Mouse (Mus musculus) midbrain, embryonic 14.5 days (tissue): ENCODE measurements around the gene Tpcn1. TPM values are rescaled to one million over a fixed set of nuclear protein-coding genes. Genes with fewer than 3 reads are reported as not detected.

ENCODE experiments used
- ATAC-seq: fragments of 200-750 bp; cut with Nextera tagmentation; 2 replicates; pipeline ENCODE4 v1.8.0; 2017; ENCODE audit warnings: moderate number of reproducible peaks, moderate library complexity; ENCODE audit not compliant: low FRiP score, low TSS enrichment
- DNase-seq: peaks from one replicate; pipeline ENCODE4 v3.0.0-alpha.2; 2015
- H3K27ac ChIP-seq: fragments of 300-500 bp; sonication (generic); replicated peaks from 2 replicates; pipeline ENCODE4 v1.5.1; 2014; ENCODE audit warnings: mild to moderate bottlenecking, low read depth, low read length, moderate library complexity
- H3K27me3 ChIP-seq: fragments of 300-500 bp; sonication (generic); 2 replicates; pipeline ENCODE4 v1.6.1; 2014; ENCODE audit warnings: low read length, control low read depth, mixed read lengths; ENCODE audit not compliant: control insufficient read depth, insufficient read depth
- H3K36me3 ChIP-seq: fragments of 300-500 bp; sonication (generic); 2 replicates; pipeline ENCODE4 v1.6.1; 2014; ENCODE audit warnings: low read length, control low read depth; ENCODE audit not compliant: control insufficient read depth, insufficient read depth
- H3K4me1 ChIP-seq: fragments of 300-500 bp; sonication (generic); 2 replicates; pipeline ENCODE4 v1.6.1; 2014; ENCODE audit warnings: mild to moderate bottlenecking, antibody characterized with exemption, low read length, control low read depth; ENCODE audit not compliant: control insufficient read depth, insufficient read depth
- H3K4me2 ChIP-seq: fragments of 300-500 bp; sonication (generic); 2 replicates; pipeline ENCODE4 v1.6.1; 2014; ENCODE audit warnings: mild to moderate bottlenecking, low read length, moderate library complexity
- H3K4me3 ChIP-seq: fragments of 300-500 bp; sonication (generic); replicated peaks from 2 replicates; pipeline ENCODE4 v1.5.1; 2014; ENCODE audit warnings: low read depth, low read length
- H3K9ac ChIP-seq: fragments of 300-500 bp; sonication (generic); replicated peaks from 2 replicates; pipeline ENCODE4 v1.6.1; 2014; ENCODE audit warnings: mild to moderate bottlenecking, low read length, moderate library complexity
- H3K9me3 ChIP-seq: fragments of 300-500 bp; sonication (generic); 2 replicates; pipeline ENCODE4 v1.6.1; 2016; ENCODE audit warnings: low read length, control low read depth, mixed read lengths; ENCODE audit not compliant: control insufficient read depth
- WGBS: fragments of 180-500 bp; shearing (Covaris S2); extraction: QIAGEN DNeasy Blood & Tissue Kit; methylation state at CpG from one replicate; pipeline ENCODE4 v1.1.7; 2014; 5-methylcytosine and 5-hydroxymethylcytosine counted together
- polyA plus RNA-seq: library from polyadenylated mRNA; unstranded; fragments of >200 nt; fragmentation: Nextera tagmentation; extraction: Ambion mirVana; gene quantifications from 2 replicates; pipeline ENCODE4 v1.2.1, GENCODE M21; 2014

The Tpcn1 gene
- polyA plus RNA-seq, 1 experiment from 2014 or later, result 12.2 TPM

DNA sequence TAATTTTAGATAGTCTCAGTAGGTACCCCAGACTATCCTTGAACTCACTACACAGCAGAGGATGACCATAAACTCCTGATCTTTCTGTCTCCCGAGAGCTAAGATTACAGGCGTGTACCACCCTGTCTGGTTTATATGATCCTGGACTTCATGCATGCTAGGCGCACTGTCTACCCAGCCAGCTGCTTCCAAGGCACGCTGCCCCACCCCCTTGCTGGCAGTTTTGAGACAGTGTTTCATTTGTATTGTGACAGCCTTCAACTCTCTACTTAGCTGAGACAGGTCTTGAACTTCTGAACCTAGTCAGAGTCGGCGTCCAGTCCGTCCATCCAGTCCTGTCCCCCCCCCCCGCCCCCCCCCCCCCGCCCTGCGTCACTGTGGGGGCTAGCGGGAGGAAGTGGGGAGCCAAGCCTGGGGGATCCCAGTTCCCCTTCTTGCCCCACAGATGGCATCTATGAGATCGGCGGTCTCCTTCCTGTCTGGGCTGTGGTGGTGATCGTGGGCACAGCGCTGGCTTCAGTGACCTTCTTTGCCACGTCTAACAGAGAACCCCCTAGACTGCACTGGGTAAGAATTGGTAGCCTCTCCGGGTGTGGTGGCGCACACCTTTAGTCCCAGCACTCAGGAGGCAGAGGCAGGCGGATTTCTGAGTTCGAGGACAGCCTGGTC lies 61.0 kb downstream of the Tpcn1 start:
- H3K9me3 ChIP-seq, result no peaks in the 10 kb centered on the region
- no peaks in the 10 kb centered on the region for H3K36me3 ChIP-seq
- H3K4me2 ChIP-seq, result no peak overlapping the region
- DNase-seq (no peak), ATAC-seq (no peak)
- no peak overlapping the region for H3K9ac ChIP-seq
- 93% methylated on average over 19 of the region's 20 CpGs for WGBS
- no peaks in the 10 kb centered on the region for H3K27me3 ChIP-seq
- no peaks in the 10 kb centered on the region for H3K4me1 ChIP-seq
- no peak overlapping the region for H3K4me3 ChIP-seq
- no peak overlapping the region for H3K27ac ChIP-seq

- Histone ChIP-seq H3K9ac (no peak overlapping the region), H3K9me3 (no peaks in the 10 kb centered on the region), H3K4me1 (no peaks in the 10 kb centered on the region), H3K4me3 (no peak overlapping the region), H3K36me3 (no peaks in the 10 kb centered on the region), H3K27ac (no peak overlapping the region), H3K4me2 (no peak overlapping the region), H3K27me3 (no peaks in the 10 kb centered on the region)
- ATAC-seq, result no peak
- WGBS, result 86% methylated on average over 11 of the region's 11 CpGs
- DNase-seq, result no peak
These were observed 62.2 kb downstream of the Tpcn1 start for GRCm38 (mm10) chr5:120526311-120526710.

DNA sequence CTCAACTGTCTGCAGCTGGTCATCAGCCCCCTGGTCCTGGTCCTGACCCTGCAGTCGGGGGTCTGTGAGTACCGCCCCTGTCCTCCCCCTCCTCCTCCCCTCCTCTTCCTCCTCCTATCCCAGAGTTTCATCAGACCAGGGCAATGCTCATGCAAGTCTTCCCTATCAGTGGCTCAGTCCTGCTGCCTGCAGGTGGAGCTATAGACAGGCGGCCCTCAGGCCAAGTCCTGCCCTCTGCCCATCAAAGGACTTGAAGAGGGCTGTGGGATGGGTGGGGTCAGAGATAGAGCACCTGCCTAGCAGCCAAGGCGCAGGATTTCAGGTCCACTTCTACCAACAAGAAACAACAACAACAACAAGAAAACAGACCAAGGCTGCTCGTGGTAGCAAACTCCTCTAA lies 62.7 kb downstream of the Tpcn1 start:
- WGBS, result 42% methylated on average over 5 of the region's 5 CpGs
- no peaks in the 10 kb centered on the region for H3K27me3 ChIP-seq

DNA sequence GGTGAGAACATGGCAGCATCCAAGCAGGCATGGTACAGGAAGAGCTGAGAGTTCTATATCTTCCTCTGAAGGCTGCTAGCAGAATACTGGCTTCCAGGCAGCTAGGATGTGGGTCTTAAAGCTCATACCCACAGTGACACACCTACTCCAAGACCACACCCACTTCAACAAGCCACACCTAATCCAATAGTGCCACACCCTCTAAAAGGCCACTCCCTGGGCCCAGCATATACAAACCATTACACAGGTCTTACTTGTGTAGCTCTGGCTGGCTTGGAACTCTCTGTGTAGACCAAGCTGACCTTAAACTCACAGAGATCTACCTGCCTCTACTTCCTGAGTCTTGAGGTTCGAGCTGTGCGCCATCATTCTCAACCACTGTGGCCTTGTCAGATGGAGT lies 63.7 kb downstream of the Tpcn1 start:
- Histone ChIP-seq H3K9me3 (no peaks in the 10 kb centered on the region), H3K27me3 (no peaks in the 10 kb centered on the region), H3K4me2 (no peak overlapping the region), H3K4me3 (no peak overlapping the region), H3K9ac (no peak overlapping the region), H3K36me3 (no peaks in the 10 kb centered on the region), H3K4me1 (no peaks in the 10 kb centered on the region), H3K27ac (no peak overlapping the region)
- no peak for DNase-seq
- no peak for ATAC-seq
- 95% methylated on average over 2 of the region's 2 CpGs for WGBS

More for the DNA sequence above, 62.7 kb downstream of the Tpcn1 start:
- no peak overlapping the region for H3K27ac ChIP-seq
- no peaks in the 10 kb centered on the region for H3K36me3 ChIP-seq
- DNase-seq, result no peak
- no peaks in the 10 kb centered on the region for H3K4me1 ChIP-seq
- ATAC-seq, result no peak
- H3K4me3 ChIP-seq, result no peak overlapping the region
- H3K9me3 ChIP-seq, result no peaks in the 10 kb centered on the region
- H3K9ac ChIP-seq, result no peak overlapping the region
- no peak overlapping the region for H3K4me2 ChIP-seq

DNA sequence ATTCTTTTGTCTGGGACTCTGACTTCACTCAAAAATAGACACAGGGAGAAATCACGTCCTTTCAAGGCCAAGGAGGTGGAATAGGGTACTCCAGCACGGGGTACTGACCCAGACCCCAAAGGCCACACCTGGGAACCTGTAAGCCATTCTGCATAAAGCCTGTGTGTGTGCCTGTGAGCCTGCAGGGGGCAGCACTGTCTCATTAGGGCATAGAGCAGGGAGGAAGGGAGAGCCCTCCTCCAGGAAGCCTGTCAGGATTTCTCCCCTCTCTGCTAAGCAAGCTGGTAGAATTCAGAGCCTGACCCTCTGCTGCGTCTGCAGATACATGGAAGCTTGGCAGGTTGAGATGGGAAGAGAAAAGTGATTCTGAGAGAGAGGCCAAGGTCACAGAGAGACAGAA lies 65.8 kb downstream of the Tpcn1 start:
- no peaks in the 10 kb centered on the region for H3K36me3 ChIP-seq
- H3K4me1 ChIP-seq, result no peaks in the 10 kb centered on the region
- DNase-seq (no peak), ATAC-seq (no peak)
- no peak overlapping the region for H3K4me2 ChIP-seq
- no peaks in the 10 kb centered on the region for H3K9me3 ChIP-seq
- no peaks in the 10 kb centered on the region for H3K27me3 ChIP-seq
- WGBS, result 74% methylated on average over 3 of the region's 3 CpGs
- no peak overlapping the region for H3K9ac ChIP-seq
- H3K4me3 ChIP-seq, result no peak overlapping the region
- no peak overlapping the region for H3K27ac ChIP-seq

DNA sequence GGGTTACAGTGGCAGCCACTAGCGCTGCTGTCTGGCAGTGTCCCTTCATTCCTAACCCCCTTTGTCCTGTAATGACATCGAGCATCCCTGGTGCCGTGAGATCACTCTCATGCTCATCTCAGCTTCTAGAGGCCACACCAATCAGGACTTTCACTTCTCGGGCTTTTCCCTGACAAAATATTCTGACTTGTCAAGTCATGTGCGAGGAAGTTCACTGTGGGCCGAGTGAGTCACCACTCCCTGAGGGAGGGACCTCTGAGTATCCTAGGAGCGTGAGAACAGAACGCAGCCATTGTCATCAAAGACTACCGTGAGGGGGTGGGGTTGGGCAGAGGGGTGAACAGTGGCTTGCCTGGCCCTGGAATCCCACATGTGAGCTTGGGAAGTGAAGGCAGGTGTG lies 70.9 kb downstream of the Tpcn1 start:
- Histone ChIP-seq H3K9ac (no peak overlapping the region), H3K4me1 (peaks cover 3% of the 10 kb centered on the region; the same call in 1 of the 2 replicates), H3K36me3 (no peaks in the 10 kb centered on the region), H3K27me3 (no peaks in the 10 kb centered on the region), H3K4me2 (no peak overlapping the region), H3K4me3 (no peak overlapping the region), H3K9me3 (no peaks in the 10 kb centered on the region), H3K27ac (no peak overlapping the region)
- DNase-seq (no peak), ATAC-seq (no peak)
- 50% methylated on average over 9 of the region's 9 CpGs for WGBS

DNA sequence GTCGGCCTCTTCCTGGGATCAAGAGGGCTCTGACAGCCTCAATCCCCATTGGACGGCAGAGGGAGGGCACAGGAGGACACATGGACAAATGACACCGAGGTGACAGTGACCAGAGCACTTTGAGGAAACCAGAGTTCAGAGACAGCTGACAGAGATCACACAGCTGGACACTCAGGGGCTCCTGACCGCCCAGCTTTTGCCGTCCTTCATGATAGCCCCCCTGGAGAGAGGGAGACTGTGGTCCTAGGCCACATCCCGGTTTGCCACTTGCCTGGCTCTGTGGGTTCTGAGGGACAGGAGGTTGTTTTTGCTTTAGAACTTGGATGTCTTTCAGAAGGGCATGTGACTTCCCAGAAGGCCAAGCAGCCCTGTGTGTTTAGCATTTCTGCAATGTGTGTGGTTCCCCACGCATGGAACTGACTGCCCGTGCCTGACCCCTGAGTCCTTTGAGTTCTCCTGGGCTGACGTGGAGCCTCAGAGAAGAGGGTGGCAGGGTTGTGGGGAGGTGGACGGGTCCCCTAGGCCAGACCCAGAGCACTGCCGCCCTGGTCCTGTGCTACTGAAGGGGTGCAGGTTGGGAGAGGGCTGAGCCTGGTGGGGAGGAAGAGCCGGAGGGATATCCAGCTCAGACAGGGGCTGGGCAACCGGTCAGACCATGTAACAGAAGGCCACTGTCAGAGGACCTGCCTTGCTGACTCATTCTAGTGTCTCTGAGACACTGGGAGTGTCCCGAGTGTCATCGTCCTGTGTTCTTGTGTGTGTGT lies 72.1 kb downstream of the Tpcn1 start:
- DNase-seq (no peak), ATAC-seq (no peak)
- H3K4me1 ChIP-seq, result peaks cover 5% of the 10 kb centered on the region; the same call in 1 of the 2 replicates
- no peaks in the 10 kb centered on the region for H3K36me3 ChIP-seq
- H3K9ac ChIP-seq, result no peak overlapping the region
- no peak overlapping the region for H3K4me2 ChIP-seq
- H3K9me3 ChIP-seq, result no peaks in the 10 kb centered on the region
- H3K27ac ChIP-seq, result no peak overlapping the region
- WGBS, result 67% methylated on average over 15 of the region's 15 CpGs
- no peaks in the 10 kb centered on the region; the same call in 1 of the 2 replicates for H3K27me3 ChIP-seq
- no peak overlapping the region for H3K4me3 ChIP-seq

- ATAC-seq (no peak), DNase-seq (no peak)
- H3K4me2 ChIP-seq, result no peak overlapping the region
- no peak overlapping the region for H3K4me3 ChIP-seq
- H3K36me3 ChIP-seq, result no peaks in the 10 kb centered on the region
- H3K27ac ChIP-seq, result no peak overlapping the region
- no peak overlapping the region for H3K9ac ChIP-seq
- no peaks in the 10 kb centered on the region; the same call in 1 of the 2 replicates for H3K27me3 ChIP-seq
- 69% methylated on average over 7 of the region's 7 CpGs for WGBS
- H3K4me1 ChIP-seq, result peaks cover 8% of the 10 kb centered on the region; the same call in 1 of the 2 replicates
- no peaks in the 10 kb centered on the region for H3K9me3 ChIP-seq
These were observed 73.0 kb downstream of the Tpcn1 start for GRCm38 (mm10) chr5:120515451-120515850.

DNA sequence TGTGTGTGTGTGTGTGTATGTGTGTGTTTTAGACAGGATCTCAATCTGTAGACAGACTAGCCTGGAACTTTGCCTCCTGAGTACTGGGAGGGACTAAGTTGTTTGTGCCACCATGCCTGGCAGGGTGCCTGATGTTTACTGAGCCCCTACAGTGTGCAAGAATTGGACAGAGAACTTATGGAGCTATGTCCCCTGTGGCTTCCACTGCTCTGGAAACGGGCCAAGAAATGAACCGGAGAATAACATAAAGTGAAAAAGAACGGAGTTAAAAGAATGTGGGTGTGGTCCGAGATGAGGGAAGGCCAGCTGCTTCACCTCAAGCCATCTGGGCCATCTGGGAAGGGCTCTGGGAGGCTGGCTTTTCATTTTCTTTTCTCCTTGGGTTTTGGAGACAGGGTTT lies 73.7 kb downstream of the Tpcn1 start:
- Histone ChIP-seq H3K4me1 (peaks cover 12% of the 10 kb centered on the region; the same call in 1 of the 2 replicates), H3K36me3 (no peaks in the 10 kb centered on the region), H3K27ac (no peak overlapping the region), H3K9ac (no peak overlapping the region), H3K27me3 (no peaks in the 10 kb centered on the region; the same call in 1 of the 2 replicates), H3K9me3 (no peaks in the 10 kb centered on the region), H3K4me2 (no peak overlapping the region), H3K4me3 (no peak overlapping the region)
- WGBS, result 35% methylated on average over 4 of the region's 4 CpGs
- DNase-seq (peak; percentile 45), ATAC-seq (no peak)
